Mouse (Mus musculus) activated CD4-positive, CD25-positive, alpha-beta regulatory T cell, adult 4 months (primary cell): ENCODE results near the gene Vmn2r77. TPM values are rescaled to one million over a fixed set of nuclear protein-coding genes. Genes with fewer than 3 reads are reported as not detected.
"Not testable (repeated sequence)": the region's sequence is repeated elsewhere in the genome, so short reads cannot be mapped to it uniquely, and the experiment has no call there.

Source experiments
- ATAC-seq: one replicate; pipeline ENCODE4 v1.8.0; 2017
- polyA plus RNA-seq, 2 experiments: library from polyadenylated mRNA; unstranded; fragments of 100-300 nt; shearing (Covaris generic); gene quantifications; one replicate each; pipeline ENCODE4 v1.2.1; 2017

Vmn2r77 gene
- polyA plus RNA-seq = under 1 TPM in 1 of 2 experiments, not detected in 1; 0.09 TPM

- ATAC-seq = no peak
Measured at GRCm38 (mm10) chr7:86794727-86795126, at the start of gene Vmn2r77. Vmn2r77 (plus strand) TSS chr7:86795027.

- ATAC-seq = no peak
Measured at GRCm38 (mm10) chr7:86760751-86761150, 34.1 kb upstream of the Vmn2r77 start.

- no peak for ATAC-seq
Measured at GRCm38 (mm10) chr7:86764628-86765027, 30.2 kb upstream of the Vmn2r77 start.

GRCm38 (mm10) chr7:86771621-86772020, 23.2 kb upstream of the Vmn2r77 start:
- ATAC-seq = no peak

- ATAC-seq = no peak
Measured at GRCm38 (mm10) chr7:86775617-86776325, 19.1 kb upstream of the Vmn2r77 start, which contains the start of gene Folh1. Folh1 (minus strand) TSS chr7:86775943.

GRCm38 (mm10) chr7:86815241-86815640, 20.4 kb downstream of the Vmn2r77 start:
- ATAC-seq = not testable (repeated sequence)

- ATAC-seq = not testable (repeated sequence)
Measured at GRCm38 (mm10) chr7:86815716-86816115, 20.9 kb downstream of the Vmn2r77 start.

GRCm38 (mm10) chr7:86816466-86816865, 21.6 kb downstream of the Vmn2r77 start:
- no peak for ATAC-seq

Other genes with a start within 250 kb of the Vmn2r77 start
- gene Olfr295, start 211.2 kb upstream of the Vmn2r77 start, polyA plus RNA-seq = not detected
- gene Olfr294, start 178.4 kb upstream of the Vmn2r77 start, polyA plus RNA-seq = not detected
- gene Olfr293, start 146.0 kb upstream of the Vmn2r77 start, polyA plus RNA-seq = not detected
- gene Olfr292, start 106.7 kb upstream of the Vmn2r77 start, polyA plus RNA-seq = not detected
- gene Folh1, start 19.1 kb upstream of the Vmn2r77 start, polyA plus RNA-seq = not detected
- gene Vmn2r78, start 120.1 kb downstream of the Vmn2r77 start, polyA plus RNA-seq = not detected
- gene Vmn2r79, start 201.1 kb downstream of the Vmn2r77 start, polyA plus RNA-seq = not detected